Mouse (Mus musculus): ENCODE results near the gene Mfsd10. TPM values are rescaled to one million over a fixed set of nuclear protein-coding genes. Genes with fewer than 3 reads are reported as not detected.

The Mfsd10 gene
- 48.4 TPM for polyA plus RNA-seq (2017; shearing (Covaris generic))

GRCm38 (mm10) chr5:34636481-34637287, at the start of gene Mfsd10:
Gene Mfsd10, minus strand, starts transcription at chr5:34637212.

GRCm38 (mm10) chr5:34659686-34660590, 22.9 kb upstream of the Mfsd10 start, which contains the start of the genes Nop14 and Grk4:
Gene Nop14, minus strand, starts transcription at chr5:34660148.
Gene Grk4, plus strand, starts transcription at chr5:34660379.

Other genes with a start within 250 kb of the Mfsd10 start
- gene Tnip2, start 123.2 kb downstream of the Mfsd10 start, polyA plus RNA-seq (2017; shearing (Covaris generic)) = 45.7 TPM
- 6.8 TPM for gene Sh3bp2, start 111.4 kb downstream of the Mfsd10 start, polyA plus RNA-seq (2017; shearing (Covaris generic))
- gene Add1, start 63.5 kb downstream of the Mfsd10 start, polyA plus RNA-seq (2017; shearing (Covaris generic)) = 161 TPM
- gene Nop14, start 22.9 kb upstream of the Mfsd10 start, polyA plus RNA-seq (2017; shearing (Covaris generic)) = 53.0 TPM
- 3.3 TPM for gene Grk4, start 23.2 kb upstream of the Mfsd10 start, polyA plus RNA-seq (2017; shearing (Covaris generic))
- gene Htt, start 124.5 kb upstream of the Mfsd10 start, polyA plus RNA-seq (2017; shearing (Covaris generic)) = 23.4 TPM